Mouse (Mus musculus): Measurements from ENCODE around the gene Olfr710.
"Not testable (repeated sequence)": the region's sequence is repeated elsewhere in the genome, so short reads cannot be mapped to it uniquely, and the experiment has no call there.

DNA sequence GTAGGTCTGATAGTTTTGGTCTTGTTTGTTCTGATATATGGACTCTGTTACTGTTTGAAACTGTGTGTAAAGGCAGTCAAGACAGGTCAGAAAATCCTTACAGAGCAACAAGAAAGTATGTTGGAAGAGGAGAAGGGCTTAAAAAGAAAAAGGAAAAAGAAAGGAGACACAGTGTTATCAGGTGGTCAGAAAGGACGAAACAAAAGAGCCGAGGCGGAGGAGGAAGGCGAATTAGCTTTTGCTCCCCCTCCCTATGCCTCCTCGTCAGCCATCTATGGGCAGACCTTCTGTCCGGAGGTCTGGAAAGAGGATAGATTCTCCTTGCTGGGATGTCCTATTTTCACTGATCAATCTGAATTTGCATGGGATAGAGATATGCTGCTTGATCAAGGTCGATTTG, 27.2 kb downstream of the Olfr710 start:
- not testable (repeated sequence) for TF ChIP-seq POLR2A (IDR thresholded peaks at IDR 0.05; ENCODE audit: insufficient read depth, low read depth, low read length); CTCF (IDR thresholded peaks at IDR 0.05)
